Mouse (Mus musculus) heart, postnatal 0 days (tissue): ENCODE results near the gene Sgtb. TPM values are rescaled to one million over a fixed set of nuclear protein-coding genes. Genes with fewer than 3 reads are reported as not detected.

Source experiments
- ATAC-seq: fragments of 200-750 bp; cut with Nextera tagmentation; 2 replicates; pipeline ENCODE4 v1.8.0; 2017; ENCODE audit warnings: low read depth, moderate number of reproducible peaks, moderate library complexity; ENCODE audit not compliant: insufficient read depth
- DNase-seq: peaks from one replicate; pipeline ENCODE4 v3.0.0-alpha.2; 2016; ENCODE audit warnings: low spot score
- H3K27ac ChIP-seq: fragments of 300-500 bp; sonication (generic); 2 replicates; pipeline ENCODE4 v1.5.1; 2014; ENCODE audit warnings: low read depth, mild to moderate bottlenecking
- H3K27me3 ChIP-seq: fragments of 300-500 bp; sonication (generic); 2 replicates; pipeline ENCODE4 v1.6.1; 2014; ENCODE audit warnings: low read length, mixed read lengths; ENCODE audit not compliant: control insufficient read depth, insufficient read depth
- H3K36me3 ChIP-seq: fragments of 300-500 bp; sonication (generic); replicated peaks from 2 replicates; pipeline ENCODE4 v1.6.1; 2014; ENCODE audit warnings: low read length, mixed read lengths; ENCODE audit not compliant: control insufficient read depth, insufficient read depth
- H3K4me1 ChIP-seq: fragments of 300-500 bp; sonication (generic); 2 replicates; pipeline ENCODE4 v1.6.1; 2014; ENCODE audit warnings: antibody characterized with exemption; ENCODE audit not compliant: control insufficient read depth, insufficient read depth
- H3K4me2 ChIP-seq: fragments of 300-500 bp; sonication (generic); 2 replicates; pipeline ENCODE4 v1.6.1; 2014; ENCODE audit warnings: low read depth, mild to moderate bottlenecking, low read length, moderate library complexity
- H3K4me3 ChIP-seq: fragments of 300-500 bp; sonication (generic); 2 replicates; pipeline ENCODE4 v1.5.1; 2014; ENCODE audit warnings: low read depth, low read length
- H3K9ac ChIP-seq: fragments of 300-500 bp; sonication (generic); replicated peaks from 2 replicates; pipeline ENCODE4 v1.6.1; 2014; ENCODE audit warnings: low read depth, low read length, mixed read lengths
- H3K9me3 ChIP-seq: fragments of 300-500 bp; sonication (generic); replicated peaks from 2 replicates; pipeline ENCODE4 v1.6.1; 2016; ENCODE audit warnings: low read length; ENCODE audit not compliant: control insufficient read depth
- CTCF ChIP-seq: IDR thresholded peaks from 2 replicates; pipeline ENCODE4 v1.5.1; 2016; ENCODE audit warnings: antibody characterized with exemption, control low read depth, low read depth
- EP300 ChIP-seq: IDR thresholded peaks from 2 replicates; pipeline ENCODE4 v1.6.1; 2016; ENCODE audit warnings: antibody characterized with exemption, low read depth
- WGBS: fragments of 180-500 bp; shearing (Covaris S2); extraction: QIAGEN DNeasy Blood & Tissue Kit; methylation state at CpG from one replicate; pipeline ENCODE4 v1.1.7; 2014; 5-methylcytosine and 5-hydroxymethylcytosine counted together
- polyA plus RNA-seq: library from polyadenylated mRNA; unstranded; fragments of >200 nt; fragmentation: Nextera tagmentation; extraction: Ambion mirVana; gene quantifications from 2 replicates; pipeline ENCODE4 v1.2.1, GENCODE M21; 2015
- total RNA-seq: library from RNA; depleted of rRNA; stranded (reverse); fragments of >200 nt; gene quantifications from 2 replicates; pipeline ENCODE4 v1.2.3, GENCODE M21; 2014; ENCODE audit warnings: low replicate concordance

The Sgtb gene
- total and polyA plus RNA-seq, 2 experiments from 2014 or later, result 1.1 TPM

DNA sequence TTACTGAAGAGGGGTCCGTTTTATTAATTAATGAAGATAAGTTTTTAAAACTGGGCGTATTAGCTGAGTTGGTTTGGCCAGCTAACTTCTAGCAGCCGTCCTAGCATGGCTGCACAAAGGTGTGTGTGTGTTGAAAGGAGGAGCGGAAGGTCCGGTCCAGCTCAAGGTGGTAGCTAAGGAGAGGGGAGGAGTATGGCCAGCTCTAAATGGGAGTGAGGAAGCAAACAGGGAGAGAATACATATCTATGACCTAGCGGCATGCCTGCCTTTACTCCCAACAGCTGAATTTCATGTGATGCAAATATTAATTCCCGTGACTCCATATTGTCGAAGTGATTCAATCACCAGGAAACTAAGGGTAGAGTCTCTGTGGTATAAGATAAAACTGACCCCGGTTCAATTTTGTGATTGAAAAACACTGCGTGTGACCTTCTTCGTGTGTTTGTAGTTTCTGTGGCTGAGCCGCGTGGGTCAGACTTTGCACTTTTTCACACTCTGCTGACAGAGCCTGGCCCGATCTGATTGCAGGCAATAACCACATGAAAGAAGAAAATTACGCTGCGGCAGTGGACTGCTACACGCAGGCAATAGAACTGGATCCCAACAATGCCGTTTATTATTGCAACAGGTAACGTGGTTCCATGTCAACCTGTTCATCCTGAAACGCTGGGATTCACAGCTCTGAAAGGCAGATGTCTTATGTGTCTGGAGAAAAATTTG is 14.3 kb downstream of the Sgtb start:
- WGBS, result 90% methylated on average over 20 of the region's 20 CpGs
- no peak for TF ChIP-seq EP300
- no peak for TF ChIP-seq CTCF
- no peak overlapping the region for H3K4me3 ChIP-seq
- H3K4me2 ChIP-seq, result no peak overlapping the region
- no peak overlapping the region for H3K9ac ChIP-seq
- DNase-seq (no peak), ATAC-seq (no peak)
- no peaks in the 10 kb centered on the region for H3K4me1 ChIP-seq
- no peaks in the 10 kb centered on the region for H3K9me3 ChIP-seq
- no peaks in the 10 kb centered on the region for H3K36me3 ChIP-seq
- no peaks in the 10 kb centered on the region for H3K27me3 ChIP-seq
- no peak overlapping the region for H3K27ac ChIP-seq

DNA sequence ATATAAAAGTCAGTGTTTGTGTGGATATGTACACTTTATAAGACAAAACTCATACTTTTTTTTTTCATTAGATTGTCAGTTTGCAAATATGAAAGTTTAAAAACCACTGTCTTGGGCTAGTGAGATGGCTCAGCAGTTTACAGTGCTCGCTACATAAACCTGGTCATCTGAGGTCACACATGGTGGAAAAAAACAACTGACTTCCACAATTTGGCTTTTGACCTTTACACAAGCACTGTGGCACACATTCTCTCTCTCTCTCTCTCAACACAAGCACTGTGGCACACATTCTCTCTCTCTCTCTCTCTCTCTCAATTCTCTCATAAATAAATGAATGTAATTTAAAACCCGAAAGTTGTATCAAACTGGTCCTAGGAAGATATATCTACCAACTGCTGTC is 23.0 kb downstream of the Sgtb start:
- DNase-seq, result no peak
- Histone ChIP-seq H3K27ac (no peak overlapping the region), H3K4me3 (no peak overlapping the region), H3K27me3 (no peaks in the 10 kb centered on the region), H3K36me3 (no peaks in the 10 kb centered on the region; the same call in 1 of the 2 replicates), H3K9ac (no peak overlapping the region), H3K4me2 (no peak overlapping the region), H3K4me1 (no peaks in the 10 kb centered on the region), H3K9me3 (no peaks in the 10 kb centered on the region)
- no peak for ATAC-seq
- 93% methylated on average over 2 of the region's 2 CpGs for WGBS
- TF ChIP-seq EP300, result no peak
- no peak for TF ChIP-seq CTCF

DNA sequence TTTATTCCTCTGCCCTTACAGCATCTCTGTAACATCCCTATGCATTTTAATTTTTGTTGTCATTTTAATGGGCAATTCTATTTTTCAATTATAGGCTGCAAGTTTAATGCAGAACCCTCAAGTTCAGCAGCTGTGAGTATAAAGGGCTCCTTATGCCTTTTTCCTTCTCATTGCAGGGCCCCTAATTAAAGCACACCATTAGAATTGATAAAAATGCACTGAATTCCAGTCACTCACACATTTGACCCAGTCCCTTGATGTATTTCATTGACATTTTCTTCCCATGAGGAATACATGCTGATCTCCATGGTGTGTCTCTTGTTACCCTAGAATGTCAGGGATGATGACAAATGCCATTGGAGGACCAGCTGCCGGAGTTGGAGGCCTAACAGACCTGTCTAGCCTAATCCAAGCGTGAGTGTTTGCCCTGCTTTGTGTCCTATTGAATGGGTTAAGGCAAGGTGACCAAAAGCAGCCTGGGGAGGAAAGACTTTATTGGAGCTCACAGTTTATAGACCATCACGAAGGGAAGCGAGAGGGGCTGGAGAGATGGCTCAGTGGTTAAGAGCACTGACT is 25.1 kb downstream of the Sgtb start:
- DNase-seq (no peak), ATAC-seq (no peak)
- Histone ChIP-seq H3K27me3 (no peaks in the 10 kb centered on the region), H3K4me3 (no peak overlapping the region), H3K27ac (no peak overlapping the region), H3K9me3 (no peaks in the 10 kb centered on the region), H3K9ac (no peak overlapping the region), H3K4me1 (no peaks in the 10 kb centered on the region), H3K36me3 (no peaks in the 10 kb centered on the region; the same call in 1 of the 2 replicates), H3K4me2 (no peak overlapping the region)
- WGBS, result 83% methylated on average over 4 of the region's 4 CpGs
- TF ChIP-seq EP300 (no peak), CTCF (no peak)

DNA sequence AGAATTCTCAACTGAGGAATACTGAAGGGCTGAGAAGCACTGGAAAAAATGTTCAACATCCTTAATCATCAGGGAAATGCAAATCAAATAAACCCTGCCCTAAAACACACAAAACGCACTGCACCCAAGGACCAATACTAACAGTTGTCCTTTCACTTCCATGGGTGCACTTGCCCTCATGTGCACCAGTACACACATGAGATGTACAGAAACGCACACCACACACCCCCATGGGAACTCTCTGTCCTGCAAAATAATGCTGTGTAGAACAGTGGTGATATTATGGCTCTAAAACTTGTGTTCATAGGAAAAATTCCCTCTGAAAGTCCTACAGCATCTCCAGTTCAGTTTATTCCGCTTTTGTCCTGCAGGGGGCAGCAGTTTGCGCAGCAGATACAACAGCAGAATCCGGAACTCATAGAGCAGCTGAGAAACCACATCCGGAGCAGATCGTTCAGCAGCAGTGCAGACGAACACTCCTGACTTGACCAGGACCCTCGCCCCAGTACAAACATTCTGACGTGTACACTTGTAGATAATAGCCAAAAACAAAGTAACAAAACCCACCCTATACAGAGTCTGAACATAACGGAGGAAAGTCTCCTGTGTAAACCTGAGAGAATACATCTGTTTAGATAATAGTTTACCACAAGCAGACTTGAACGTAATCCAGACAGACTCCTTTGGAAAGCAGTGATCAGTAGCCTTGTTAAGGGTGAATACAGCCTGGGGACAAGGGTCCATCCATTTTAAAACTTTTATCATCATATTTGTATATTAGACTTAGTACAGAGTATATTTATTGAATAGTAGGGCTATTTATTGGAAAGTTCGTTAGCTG is 30.0 kb downstream of the Sgtb start:
- TF ChIP-seq EP300 (no peak), CTCF (peak; percentile 81)
- no peaks in the 10 kb centered on the region for H3K4me1 ChIP-seq
- H3K27me3 ChIP-seq, result no peaks in the 10 kb centered on the region
- WGBS, result 39% methylated on average over 13 of the region's 13 CpGs
- no peak overlapping the region for H3K27ac ChIP-seq
- peak overlapping the region; percentile 35 for H3K4me2 ChIP-seq
- H3K36me3 ChIP-seq, result peaks cover 19% of the 10 kb centered on the region
- no peak; the same call in 1 of the 2 replicates for ATAC-seq
- H3K9me3 ChIP-seq, result no peaks in the 10 kb centered on the region
- peak; percentile 66 for DNase-seq
- no peak overlapping the region for H3K9ac ChIP-seq
- H3K4me3 ChIP-seq, result no peak overlapping the region

DNA sequence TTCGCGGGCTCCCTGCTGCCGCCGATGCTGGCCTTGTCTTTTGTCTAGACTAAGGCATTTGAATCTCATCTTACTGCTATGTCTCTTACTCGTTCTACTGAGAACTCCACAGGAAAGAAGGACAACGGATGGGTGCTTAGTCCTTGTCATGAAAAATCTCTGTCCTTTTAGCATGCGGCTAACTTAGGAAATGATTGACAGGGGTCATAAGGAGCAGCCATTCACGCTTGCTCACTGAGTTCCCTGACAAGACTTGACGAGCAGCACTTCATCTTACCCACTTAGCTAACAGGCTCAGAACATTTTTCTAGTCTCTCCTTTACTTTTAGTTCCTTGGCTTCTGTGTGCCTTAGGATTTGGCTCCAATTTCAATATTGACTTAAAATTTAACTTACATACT is 35.3 kb downstream of the Sgtb start:
- Histone ChIP-seq H3K9me3 (no peaks in the 10 kb centered on the region), H3K4me2 (no peak overlapping the region), H3K4me3 (no peak overlapping the region), H3K27me3 (no peaks in the 10 kb centered on the region), H3K36me3 (peaks cover 65% of the 10 kb centered on the region), H3K4me1 (no peaks in the 10 kb centered on the region), H3K9ac (no peak overlapping the region), H3K27ac (no peak overlapping the region)
- no peak for ATAC-seq
- 78% methylated on average over 9 of the region's 9 CpGs for WGBS
- no peak for TF ChIP-seq CTCF
- no peak for TF ChIP-seq EP300
- no peak for DNase-seq
